Mouse (Mus musculus): ENCODE results near the gene Cab39.

DNA sequence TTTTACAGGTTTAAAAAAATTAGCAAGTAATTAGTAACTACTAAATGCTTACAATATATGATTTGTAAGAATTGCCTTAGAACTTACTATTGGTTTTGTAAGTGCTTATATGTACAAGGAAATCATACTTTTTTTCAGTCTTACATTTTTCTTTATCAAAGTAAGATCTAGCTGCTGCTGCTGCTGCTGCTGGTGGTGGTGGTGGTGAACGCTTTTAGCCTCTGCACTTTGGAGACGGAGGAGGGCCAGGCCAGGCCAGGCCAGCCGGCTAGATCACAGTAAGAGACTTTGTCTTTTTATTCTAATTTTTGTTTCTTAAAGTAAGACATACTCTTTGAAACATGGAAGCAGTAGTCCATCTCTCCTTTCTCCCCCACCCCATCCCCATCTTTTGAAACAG, 2.0 kb downstream of the Cab39 start:
- no peak for TF ChIP-seq POLR2A (IDR thresholded peaks at IDR 0.05; ENCODE audit: extremely low read depth, insufficient read depth, low read length)
- TF ChIP-seq CTCF (IDR thresholded peaks at IDR 0.05; ENCODE audit: low read depth, low read length) = no peak
